Mouse (Mus musculus): ENCODE measurements at regions not wholly inside any gene's neighbourhood (a gene's known extent, or its start where the extent isn't known, plus 50 kb on each side); places are given as distances from the start of the nearest gene placed in this dataset.
"Not testable (repeated sequence)": the region's sequence is repeated elsewhere in the genome, so short reads cannot be mapped to it uniquely, and the experiment has no call there.

- DNase-seq (ENCODE audit: low read depth, low spot score) = peak; percentile 80
Observed at GRCm38 (mm10) chr2:166476953-166477352, 236.7 kb downstream of the Prex1 start.

GRCm38 (mm10) chr2:166475624-166476023 lies 238.0 kb downstream of the Prex1 start:
- no peak for DNase-seq (ENCODE audit: low read depth, low spot score)

- DNase-seq (ENCODE audit: low read depth, low spot score) = no peak
Observed at GRCm38 (mm10) chr2:166474601-166475000, 239.0 kb downstream of the Prex1 start.

GRCm38 (mm10) chr2:166471257-166471753 lies 242.3 kb downstream of the Prex1 start:
- no peak for DNase-seq (ENCODE audit: low read depth, low spot score)

GRCm38 (mm10) chr2:166469046-166469593 lies 244.5 kb downstream of the Prex1 start:
- DNase-seq (ENCODE audit: low read depth, low spot score) = no peak

GRCm38 (mm10) chr2:166467137-166467536 lies 246.5 kb downstream of the Prex1 start:
- peak; percentile 44 for DNase-seq (ENCODE audit: low read depth, low spot score)

GRCm38 (mm10) chr2:166465531-166465930 lies 248.1 kb downstream of the Prex1 start:
- no peak for DNase-seq (ENCODE audit: low read depth, low spot score)

GRCm38 (mm10) chr2:166463539-166463938 lies 250.1 kb downstream of the Prex1 start:
- no peak for DNase-seq (ENCODE audit: low read depth, low spot score)

- no peak for DNase-seq (ENCODE audit: low read depth, low spot score)
Observed at GRCm38 (mm10) chr2:166461956-166462355, 251.7 kb downstream of the Prex1 start.

- DNase-seq (ENCODE audit: low read depth, low spot score) = no peak
Observed at GRCm38 (mm10) chr2:166461103-166461502, 252.5 kb downstream of the Prex1 start.

GRCm38 (mm10) chr2:166459955-166460354 lies 253.7 kb downstream of the Prex1 start:
- DNase-seq (ENCODE audit: low read depth, low spot score) = no peak

- DNase-seq (ENCODE audit: low read depth, low spot score) = no peak
Observed at GRCm38 (mm10) chr2:166458953-166459352, 254.7 kb downstream of the Prex1 start.

GRCm38 (mm10) chr2:166457381-166458172 lies 256.1 kb downstream of the Prex1 start:
- DNase-seq (ENCODE audit: low read depth, low spot score) = no peak

GRCm38 (mm10) chr2:166454160-166454888 lies 259.3 kb downstream of the Prex1 start:
- DNase-seq (ENCODE audit: low read depth, low spot score) = not testable (repeated sequence)

- no peak for DNase-seq (ENCODE audit: low read depth, low spot score)
Observed at GRCm38 (mm10) chr2:166450964-166451363, 262.7 kb downstream of the Prex1 start.

GRCm38 (mm10) chr2:166450380-166450779 lies 263.3 kb downstream of the Prex1 start:
- DNase-seq (ENCODE audit: low read depth, low spot score) = no peak

GRCm38 (mm10) chr2:166448724-166449123 lies 264.9 kb downstream of the Prex1 start:
- no peak for DNase-seq (ENCODE audit: low read depth, low spot score)

GRCm38 (mm10) chr2:166448161-166448560 lies 265.5 kb downstream of the Prex1 start:
- no peak for DNase-seq (ENCODE audit: low read depth, low spot score)

GRCm38 (mm10) chr2:166446536-166446935 lies 267.1 kb downstream of the Prex1 start:
- DNase-seq (ENCODE audit: low read depth, low spot score) = no peak

- not testable (repeated sequence) for DNase-seq (ENCODE audit: low read depth, low spot score)
Observed at GRCm38 (mm10) chr2:166445824-166446223, 267.8 kb downstream of the Prex1 start.

- DNase-seq (ENCODE audit: low read depth, low spot score) = no peak
Observed at GRCm38 (mm10) chr2:166442997-166443396, 270.6 kb downstream of the Prex1 start.

Data from R1 (cell line).